Mouse (Mus musculus) brain, embryonic 18.5 days (tissue): ENCODE measurements at regions not wholly inside any gene's neighbourhood (a gene's known extent, or its start where the extent isn't known, plus 50 kb on each side); places are given as distances from the start of the nearest gene placed in this dataset.

Experiments
- DNase-seq: peaks from one replicate; pipeline ENCODE4 v3.0.0-alpha.2; 2012; ENCODE audit warnings: low read depth, low spot score

DNA sequence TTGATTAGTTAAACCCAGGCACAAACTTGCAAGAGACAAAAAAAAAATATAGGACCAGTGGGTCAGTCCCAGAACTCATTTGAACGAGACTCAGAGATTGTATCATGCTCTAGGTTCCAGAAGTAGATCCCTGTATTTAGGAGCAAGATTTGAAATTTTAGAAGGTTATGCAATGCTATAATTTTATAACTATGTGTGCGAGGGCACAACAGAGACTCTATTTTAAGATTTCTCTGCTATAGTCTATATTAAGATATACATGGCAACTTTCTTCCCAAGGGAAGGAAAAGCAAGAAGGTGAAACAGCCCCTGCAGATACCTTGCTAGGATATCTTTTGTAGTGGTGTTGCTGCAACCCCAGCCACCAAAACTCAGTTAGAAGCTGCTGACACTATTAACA, 55.7 kb downstream of the Otor start:
- DNase-seq: no peak

DNA sequence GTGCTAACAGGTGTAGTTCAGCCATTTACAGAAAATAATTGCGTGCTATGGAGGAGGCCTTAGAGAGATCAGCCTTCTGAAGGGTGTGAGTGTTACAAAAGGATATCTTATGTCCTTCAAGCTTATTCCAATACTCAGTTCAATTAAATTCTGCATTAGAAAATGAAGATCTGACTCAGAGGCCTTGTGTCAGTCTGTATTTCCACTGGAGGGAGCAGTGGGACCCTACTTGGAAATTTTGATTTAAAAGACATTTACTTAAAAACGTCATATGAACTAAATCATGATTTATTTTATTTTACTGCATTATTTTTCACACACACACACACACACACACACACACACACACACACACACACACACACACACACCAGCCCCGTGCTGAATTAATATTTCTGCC, 70.9 kb downstream of the Otor start:
- peak; percentile 20 for DNase-seq

DNA sequence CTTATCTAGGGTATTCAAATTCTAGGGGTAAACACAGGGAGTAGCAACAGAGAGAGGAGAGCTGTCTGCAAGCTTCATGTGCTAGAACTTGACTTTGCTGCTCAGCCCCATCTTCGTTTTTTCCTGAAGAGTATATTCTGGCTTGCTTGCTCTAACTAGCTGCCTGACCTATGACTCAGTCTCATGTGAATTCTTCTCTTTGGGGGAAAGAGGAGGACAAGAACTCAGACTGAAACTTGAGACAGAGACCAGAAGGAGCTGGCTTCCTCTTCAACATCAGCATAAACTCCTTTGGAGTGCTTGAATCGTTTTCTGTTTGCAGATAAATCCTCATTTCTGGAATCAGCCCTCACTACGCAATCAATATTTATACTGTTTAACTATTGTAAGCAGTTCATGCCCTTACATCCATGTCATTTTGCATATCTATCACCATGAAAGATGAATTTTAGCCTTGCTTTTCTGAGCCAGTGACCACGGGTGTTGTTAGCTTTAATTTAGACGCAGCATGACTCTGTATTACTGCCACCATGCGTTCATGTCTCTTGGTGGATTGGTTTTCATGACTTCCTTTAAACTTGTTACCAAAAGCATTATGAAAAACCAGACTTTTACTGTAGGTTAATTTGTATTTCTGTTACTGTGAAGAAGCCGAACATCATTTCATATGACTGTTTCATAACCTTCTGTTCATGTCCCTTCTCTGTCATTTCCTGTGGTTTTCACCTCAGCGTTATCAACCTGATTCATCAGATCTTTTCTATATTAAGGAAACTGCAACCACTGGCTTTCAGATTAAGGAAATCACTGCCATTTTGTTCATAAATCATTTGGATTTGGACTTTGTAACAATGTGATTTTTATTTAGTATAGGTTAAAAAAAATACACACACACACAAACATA, 86.1 kb downstream of the Otor start:
- DNase-seq: no peak

DNA sequence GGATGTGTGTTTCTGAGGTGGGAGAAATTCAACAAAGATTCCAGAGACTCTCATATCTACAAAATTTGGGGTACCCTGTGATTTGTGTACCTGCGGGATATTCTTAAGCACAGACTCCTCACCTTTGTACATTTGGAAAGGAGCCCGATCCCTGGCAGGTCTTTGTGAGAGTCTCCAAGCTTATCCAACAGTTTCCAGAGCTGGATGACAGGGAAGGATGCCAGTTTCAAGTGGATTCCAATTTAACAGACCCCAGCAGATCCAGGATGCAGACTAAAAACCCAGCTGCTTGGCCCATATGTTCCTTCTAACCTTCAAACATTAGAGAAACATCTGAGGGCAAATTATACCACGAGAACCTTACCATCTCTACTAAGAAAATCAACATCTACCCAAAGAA, 88.5 kb downstream of the Otor start:
- no peak for DNase-seq

DNA sequence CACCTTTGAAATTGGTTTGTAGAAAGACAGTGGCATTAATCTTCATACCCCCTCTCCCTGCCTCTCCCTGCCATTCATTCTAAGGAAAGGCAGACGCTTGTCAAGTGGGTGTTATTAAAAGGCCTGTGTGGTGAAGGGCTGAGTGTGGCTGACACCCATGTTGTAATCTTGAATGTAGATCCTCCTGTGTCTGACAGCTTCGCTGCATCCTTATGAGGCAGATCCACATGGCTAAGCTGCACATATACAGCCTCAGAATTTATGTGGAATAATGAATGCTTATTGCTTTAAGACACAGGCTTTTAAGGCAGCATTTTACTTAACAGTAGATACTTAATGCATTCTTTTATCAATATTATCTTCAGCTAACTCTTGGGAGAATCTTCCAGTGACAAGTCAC, 92.4 kb downstream of the Otor start:
- DNase-seq: no peak

DNA sequence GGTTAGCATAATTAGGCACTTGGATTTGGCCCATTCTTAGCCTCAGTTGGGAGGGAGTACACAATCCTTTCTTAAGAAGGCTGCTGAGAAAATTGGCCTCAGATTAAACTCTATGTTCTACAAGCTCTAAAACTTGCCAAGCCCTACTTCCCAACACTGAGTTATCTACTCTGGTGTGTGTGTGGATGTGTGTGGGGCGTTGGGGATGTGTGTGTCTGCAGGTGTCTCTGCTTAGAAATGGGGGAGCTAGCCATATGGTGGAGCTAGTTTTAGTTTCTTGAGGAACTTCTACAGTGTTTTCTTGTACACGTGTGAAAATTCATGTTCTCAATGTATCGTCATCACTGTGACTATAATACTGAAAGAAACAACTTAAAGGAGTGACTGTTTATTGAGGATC, 106.3 kb downstream of the Otor start:
- DNase-seq: no peak

DNA sequence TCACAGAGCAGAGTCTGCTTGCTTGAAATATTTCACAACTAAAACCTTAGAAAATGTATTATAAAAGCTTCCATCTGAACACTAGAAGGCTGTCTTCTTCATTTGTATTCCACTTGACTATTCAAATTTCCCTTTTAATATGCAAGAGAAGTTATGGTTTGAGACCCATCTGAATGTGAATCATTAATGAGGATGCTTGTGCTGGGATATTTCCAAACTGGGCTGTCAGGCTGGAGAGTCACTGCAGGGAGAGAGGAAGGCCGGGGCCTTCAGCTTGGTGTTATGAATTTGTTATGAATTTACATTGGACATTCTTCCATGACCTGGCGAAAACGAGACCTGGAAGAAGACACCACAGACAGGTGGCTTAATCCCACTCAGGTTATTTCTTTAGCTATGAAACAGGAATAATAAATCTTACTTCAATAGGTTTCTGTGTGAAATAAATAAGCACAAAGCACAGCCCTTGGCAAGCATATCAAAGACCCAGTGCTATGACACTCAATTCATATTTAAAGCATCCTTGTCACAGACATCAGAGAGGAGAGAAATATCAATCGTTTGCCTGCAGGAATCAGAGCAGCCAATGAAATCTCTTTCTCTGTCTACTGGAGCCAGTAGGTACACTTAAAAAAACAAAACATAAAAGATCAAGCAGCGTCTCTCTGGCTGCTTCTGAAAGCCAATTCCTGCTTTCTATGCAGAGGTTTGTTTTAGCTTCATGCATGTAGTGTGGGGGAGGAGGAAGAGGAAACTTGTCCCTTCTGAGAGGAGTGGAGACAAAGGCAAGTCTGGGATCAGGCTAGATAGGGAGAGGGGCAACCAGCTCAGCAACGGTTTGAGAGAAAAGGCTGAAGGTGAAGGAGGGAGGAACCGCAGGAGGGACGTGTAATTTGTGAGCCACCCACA, 114.2 kb downstream of the Otor start:
- no peak for DNase-seq

DNA sequence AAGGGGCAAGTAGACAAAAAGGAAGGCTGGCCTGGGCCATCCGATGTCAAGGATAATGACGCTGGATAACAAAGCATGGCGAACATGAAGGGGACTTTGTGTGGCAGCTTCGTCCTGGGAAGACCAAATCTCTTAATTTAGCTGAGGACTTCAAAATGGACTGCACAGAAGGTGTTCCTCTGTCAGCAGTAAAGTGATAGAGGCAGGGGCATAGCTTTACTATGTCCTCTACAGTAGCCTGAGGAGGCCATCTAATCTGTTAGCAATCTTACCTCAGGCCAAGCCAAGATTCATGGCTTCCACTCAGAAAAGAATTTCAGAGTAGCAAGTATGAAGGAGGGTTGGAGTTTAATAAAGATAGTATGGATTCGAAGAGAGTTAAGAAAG, 114.9 kb downstream of the Otor start:
- no peak for DNase-seq

DNA sequence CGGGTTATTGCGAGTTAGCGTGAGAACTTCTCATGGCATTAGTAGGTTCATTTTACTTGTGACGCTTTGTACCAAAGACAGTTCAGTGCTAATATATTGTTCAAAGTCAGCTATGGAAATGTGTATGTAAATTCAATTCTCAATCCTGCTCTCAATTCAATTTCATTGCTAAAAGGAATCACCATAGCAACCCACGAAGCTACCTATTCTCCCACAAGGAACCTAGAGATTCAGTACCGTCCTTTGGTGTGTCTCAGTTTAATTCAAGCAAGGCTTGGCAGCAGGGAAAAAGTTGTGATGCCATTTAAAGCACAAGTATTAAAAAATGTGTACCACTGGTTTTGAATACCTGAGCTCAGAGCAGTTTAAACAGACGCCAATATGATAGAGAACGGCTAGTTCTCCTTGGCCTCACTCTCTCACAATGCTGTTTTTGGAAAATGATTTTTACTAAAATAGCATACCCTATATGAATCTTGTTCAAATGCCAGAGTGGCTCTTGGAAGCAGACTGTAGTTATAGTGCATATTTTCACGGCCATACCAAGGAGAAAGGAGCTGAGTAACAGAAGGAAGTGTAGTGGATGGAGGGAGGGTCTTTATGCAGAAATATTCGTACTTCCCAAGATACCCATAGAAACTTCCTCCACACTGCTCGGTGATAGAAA, 121.4 kb downstream of the Otor start:
- no peak for DNase-seq

DNA sequence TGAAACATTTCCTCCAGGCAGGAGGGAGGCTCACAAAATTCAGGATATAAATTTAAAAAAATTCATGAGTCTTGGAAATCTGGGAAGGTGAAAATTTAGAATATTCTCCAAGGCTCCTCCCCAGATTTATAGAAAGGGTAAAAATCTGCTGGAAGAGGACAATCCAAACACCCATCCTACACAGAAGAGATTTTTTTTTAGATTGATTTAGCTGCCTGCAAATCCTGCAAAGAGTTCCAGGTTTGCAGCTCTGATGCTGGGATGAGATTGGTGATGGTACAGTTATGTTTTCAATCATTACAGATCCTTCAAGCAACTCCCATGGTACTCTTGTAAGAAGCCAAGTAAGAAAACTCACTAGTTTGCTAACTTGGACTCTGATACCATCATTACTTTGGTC, 127.8 kb downstream of the Otor start:
- DNase-seq: no peak

DNA sequence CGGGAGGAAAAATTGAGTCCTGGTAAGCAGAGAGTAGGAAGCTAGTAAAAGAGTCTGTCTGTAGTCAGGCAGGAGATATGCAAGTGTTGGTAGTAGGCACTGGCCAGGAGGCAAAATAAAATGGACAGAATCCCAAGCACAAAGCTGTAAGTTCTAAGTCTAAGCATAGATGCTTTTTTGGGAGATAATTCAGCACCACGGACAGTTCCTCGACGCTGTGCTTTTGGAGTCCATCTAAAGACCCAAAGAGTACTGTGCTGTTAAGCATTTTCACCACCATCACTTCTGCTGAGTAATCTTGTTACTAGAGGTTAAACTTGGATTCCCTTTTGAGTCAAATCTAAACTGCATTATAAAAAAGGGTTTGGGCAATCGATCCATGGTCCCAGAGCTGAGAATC, 128.9 kb downstream of the Otor start:
- no peak for DNase-seq

DNA sequence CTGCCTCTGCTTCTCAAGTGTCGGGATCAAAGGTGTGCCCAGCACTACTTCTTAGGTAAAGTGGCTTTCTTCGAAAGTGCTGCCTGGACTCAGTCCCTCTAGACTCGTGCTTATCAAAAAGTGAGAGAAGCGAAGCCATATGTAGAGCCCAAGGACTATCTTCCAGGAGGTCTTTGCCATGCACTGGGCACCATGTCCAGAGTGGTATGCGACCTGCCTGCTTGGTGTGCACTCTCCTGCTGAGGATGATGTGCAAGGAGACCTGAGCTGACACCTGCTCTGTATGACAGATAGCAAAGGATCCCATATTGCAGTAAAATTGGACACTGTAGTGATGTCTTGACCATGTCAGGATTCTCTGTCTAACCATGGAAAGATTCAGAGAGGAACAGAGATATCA, 139.0 kb downstream of the Otor start:
- DNase-seq: no peak

DNA sequence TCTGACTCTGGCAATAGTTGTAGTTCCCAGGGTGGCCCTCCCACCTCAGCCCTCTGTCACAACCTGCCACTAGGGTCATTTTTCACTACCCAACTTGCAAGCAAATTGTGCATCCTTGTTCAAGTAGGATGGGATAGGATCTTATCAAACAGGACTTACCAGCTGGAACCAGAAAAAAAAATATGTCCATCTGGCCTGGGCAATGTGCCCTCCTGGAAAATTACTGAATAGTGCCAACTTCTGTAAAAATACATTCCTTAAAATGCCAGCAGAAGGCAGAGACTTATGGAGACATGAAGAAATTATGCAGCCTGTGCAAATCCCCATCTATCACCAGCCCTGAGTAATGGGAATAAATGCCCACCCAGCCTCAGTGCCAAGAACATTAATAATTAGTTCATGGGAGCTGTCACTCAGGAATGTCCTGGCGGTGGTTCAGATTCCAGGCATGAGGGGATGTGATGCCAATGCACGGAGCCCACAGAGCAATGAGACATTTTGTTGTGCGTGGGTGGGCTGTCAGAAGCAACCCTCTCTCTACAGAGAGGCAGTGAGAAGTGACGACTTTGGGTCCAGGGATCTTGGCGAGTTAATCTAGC, 139.6 kb downstream of the Otor start:
- DNase-seq: peak; percentile 67

DNA sequence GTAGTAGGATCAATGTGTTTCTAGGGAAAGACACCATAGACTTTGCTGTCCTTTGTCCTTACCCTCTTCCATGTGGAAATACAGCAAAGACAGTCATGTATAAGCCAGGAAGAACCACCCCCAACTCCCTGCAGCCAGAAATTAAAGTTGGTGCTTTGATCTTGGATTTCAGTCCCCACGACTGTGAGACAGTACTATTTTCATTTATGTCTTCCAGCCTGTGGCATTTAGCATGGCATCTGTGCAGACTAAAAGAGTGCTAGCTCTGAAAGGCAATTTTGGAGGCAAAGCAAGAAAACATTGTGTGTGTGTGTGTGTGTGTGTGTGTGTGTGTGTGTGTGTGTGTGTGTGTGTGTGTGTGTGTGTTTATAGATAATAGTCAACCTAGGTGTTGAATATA, 144.1 kb downstream of the Otor start:
- DNase-seq: no peak

DNA sequence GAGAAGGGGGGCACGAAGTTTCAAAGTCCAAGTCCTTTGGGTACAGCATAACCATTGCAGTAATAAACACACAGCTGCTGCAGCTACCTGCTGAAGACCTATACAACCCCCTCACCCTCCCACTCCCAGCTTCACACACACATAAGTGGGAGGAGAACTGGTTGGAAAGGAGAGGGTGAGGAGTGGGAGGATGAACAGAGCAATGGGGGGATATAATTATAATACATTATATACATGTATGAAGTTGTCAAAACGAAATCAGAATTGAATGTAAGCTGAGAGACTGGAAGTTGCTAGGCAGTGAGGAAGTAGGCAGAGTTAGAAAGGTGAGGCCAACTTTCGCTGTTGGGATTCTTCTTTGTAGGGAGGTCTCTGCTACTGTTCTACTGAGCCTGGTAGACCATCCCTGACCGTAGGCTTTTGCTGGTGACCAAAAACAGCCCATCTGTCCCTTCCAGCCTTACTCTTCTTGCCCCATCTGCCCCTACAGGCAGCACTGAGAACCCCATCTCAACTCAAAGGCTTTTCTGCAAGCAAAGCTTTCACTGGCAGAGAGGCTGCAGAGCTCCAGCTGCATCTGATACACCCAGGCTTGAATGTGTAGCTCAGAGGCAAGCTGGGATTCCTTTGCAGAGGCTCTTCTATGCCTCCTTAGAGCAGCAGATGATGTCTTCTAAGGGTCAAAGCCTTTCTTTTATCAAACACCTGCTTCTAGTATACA, 146.3 kb downstream of the Otor start:
- no peak for DNase-seq

DNA sequence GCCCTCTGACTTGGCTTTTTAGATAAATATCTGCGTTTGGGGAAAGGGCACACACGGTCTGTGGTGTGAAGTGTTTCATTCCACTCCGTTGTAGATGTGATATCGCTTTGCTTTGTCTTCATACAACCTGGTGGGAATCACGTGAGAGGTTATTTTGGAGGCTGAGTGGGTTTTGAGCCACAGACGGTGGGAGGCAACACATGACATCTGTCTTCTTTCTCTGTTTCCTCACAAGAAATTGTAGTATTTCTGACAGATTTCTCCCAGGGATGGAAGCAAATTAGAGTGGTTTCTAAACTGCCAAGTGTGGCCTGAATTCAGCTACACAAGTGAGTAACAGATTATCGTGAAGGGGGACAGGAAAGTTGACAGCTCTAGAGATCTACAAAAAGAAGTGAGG, 155.5 kb downstream of the Otor start:
- DNase-seq: no peak

DNA sequence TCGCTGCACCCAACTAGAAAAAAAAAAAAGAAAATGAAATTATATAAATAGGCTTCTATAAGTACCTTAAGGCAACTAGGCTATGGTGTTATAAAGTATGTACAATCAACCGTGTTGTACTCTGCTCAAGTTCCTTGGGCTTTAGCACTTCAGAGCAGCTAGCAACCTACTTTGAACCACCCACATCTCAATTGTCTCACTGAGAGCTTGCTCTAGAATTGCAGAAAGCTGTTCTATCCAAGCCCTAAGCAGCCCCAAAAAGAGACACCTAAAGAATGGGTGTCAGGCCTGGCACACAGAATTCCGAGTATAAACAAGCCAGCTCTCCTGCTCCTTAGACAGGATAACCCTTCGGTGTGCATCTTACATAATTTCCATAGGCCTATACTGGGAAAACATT, 162.0 kb downstream of the Otor start:
- DNase-seq: no peak

DNA sequence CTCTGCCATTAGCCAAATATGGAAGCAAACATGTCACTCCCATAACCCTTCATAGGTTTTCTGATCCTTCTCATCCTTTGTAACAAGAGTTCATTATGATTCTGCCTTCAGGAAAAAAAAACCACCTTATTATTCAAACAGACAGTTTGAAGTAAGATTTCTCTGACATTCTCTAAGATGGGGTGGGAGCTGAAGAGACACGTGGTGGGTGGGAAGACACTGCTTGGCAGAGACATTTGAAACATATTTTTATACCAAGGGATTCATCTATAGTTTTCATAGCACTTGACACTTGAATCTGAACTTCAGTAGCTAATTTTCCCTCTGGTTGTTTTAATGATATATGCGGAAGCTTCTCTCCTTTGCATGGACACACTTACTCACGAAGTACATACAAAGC, 165.5 kb downstream of the Otor start:
- DNase-seq: no peak

DNA sequence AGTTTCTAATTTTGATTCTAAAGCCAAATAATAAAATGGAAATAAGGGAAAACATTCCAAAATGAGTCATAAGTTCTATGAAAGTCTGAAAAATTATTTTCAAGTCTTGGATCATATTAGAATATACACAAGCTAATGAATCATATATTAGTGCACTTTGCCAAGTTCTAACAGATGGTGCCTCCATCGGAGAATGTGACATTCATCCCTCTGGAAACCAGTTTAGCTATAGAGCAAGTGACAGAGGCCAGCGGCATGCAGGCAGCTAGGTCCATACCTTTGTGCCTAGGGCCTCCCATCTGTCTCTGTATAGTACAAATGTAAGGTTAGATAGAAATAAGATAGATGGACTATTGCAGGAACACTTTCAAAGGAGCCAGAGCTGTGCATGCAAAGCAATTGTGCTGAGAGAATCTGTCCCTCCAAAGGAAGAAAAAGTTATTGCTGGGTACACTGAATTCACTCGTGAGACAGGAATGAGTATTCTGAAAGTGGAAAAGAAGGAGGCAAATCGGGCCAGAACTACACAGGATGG, 167.9 kb downstream of the Otor start:
- no peak for DNase-seq

DNA sequence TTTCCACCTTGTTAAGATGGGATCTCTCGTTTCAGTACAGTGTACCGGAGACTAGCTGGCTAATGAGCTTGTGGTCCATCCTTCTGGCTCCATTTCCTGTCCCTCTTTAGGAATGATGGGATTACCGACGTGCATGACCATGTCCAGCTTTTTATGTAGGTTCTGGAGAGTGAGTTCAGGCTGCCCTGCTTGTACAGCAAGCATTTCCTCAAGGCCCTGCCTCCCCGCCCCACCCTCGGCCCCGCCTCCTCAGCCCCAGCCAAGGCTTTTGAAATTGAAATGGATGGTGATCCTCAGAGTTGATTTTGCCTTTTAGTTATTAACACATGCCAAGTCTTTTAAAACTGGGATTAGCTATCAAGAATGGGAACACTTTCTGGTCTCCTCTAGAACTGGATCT, 190.8 kb downstream of the Otor start:
- no peak for DNase-seq

DNA sequence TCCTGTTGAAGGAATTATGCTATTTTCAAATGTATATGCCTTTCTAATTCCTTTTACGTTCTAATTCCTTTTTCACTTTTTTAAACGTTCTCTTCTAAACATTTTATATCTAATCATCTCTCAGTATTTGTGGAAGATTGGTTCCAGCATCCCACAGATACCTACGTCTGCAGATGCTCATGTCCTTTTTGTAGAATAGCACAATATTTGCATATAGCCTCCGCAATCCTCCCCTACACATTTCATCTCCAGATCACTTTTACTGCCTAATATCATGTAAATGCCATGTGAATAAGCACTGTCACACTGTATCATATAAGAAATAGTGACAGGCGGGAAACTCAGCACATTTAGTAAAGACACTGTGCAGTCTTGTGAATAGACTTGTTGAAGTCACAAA, 192.6 kb downstream of the Otor start:
- no peak for DNase-seq
